Mouse (Mus musculus) gastrocnemius, postnatal 14 days (tissue): ENCODE measurements around the gene Zmat3. TPM values are rescaled to one million over a fixed set of nuclear protein-coding genes. Genes with fewer than 3 reads are reported as not detected.
A peak's percentile ranks its signal among the peaks of the same experiment; 100 is the strongest.

Experiments
- DNase-seq: peaks from one replicate; pipeline ENCODE4 v3.0.0; 2021; ENCODE audit warnings: mixed read lengths
- intact Hi-C: fragments of 180-260 bp; cut with DNase I; formaldehyde crosslinking; loops from one replicate; pipeline ENCODE4 v1.15.1; 2025; ENCODE audit warnings: low total_unique reads
- total RNA-seq, 2 experiments: library from RNA; stranded (reverse); gene quantifications; 2 replicates each; pipeline ENCODE4 v1.2.3; 2021

The Zmat3 gene
- total RNA-seq, 2 experiments from 2014 or later: 6.9 to 10.1 TPM

- DNase-seq: peak; percentile 17
- intact Hi-C loops: loop anchor here (5.0 kb wide), 1 partner anchor 525 kb away; no protein-coding TSS in a partner anchor
These were observed 48.5 kb downstream of the Zmat3 start for GRCm38 (mm10) chr3:32317165-32317900.

- intact Hi-C loops: loop anchor here (5.0 kb wide), 1 partner anchor 522 kb away; no protein-coding TSS in a partner anchor
- DNase-seq: no peak
These were observed 51.1 kb downstream of the Zmat3 start for GRCm38 (mm10) chr3:32314746-32315145.

GRCm38 (mm10) chr3:32304171-32304570, 61.6 kb downstream of the Zmat3 start:
- intact Hi-C loops: no loop called here
- DNase-seq: no peak

GRCm38 (mm10) chr3:32292001-32292400, 73.8 kb downstream of the Zmat3 start:
- no peak for DNase-seq
- intact Hi-C loops: no loop called here

Other genes starting within 250 kb of the Zmat3 start
- 10 to 100 TPM; 36.9 to 40.9 TPM for gene Pik3ca, start 31.7 kb upstream of the Zmat3 start, total RNA-seq
- gene Kcnmb3, start 126.2 kb upstream of the Zmat3 start, total RNA-seq: not detected
- gene Zfp639, start 144.2 kb upstream of the Zmat3 start, total RNA-seq: 10 to 100 TPM; 17.9 to 19.8 TPM
- gene Mfn1, start 163.5 kb upstream of the Zmat3 start, total RNA-seq: 100 to 1,000 TPM; 112 to 137 TPM